Comparison of ENCODE assay signal across 8 mouse cellular contexts in genomic region chr3:133600447-133601220, GRCm38 (mm10). TPM values are rescaled to one million over a fixed set of nuclear protein-coding genes. Genes with fewer than 3 reads are reported as not detected.
DNase-seq lines count a peak whose midpoint lies in the region; ATAC-seq and TF ChIP-seq lines count a peak whose summit lies in the region.

No protein-coding gene starts in this region.

- no peak overlapping the region for H3K4me3 ChIP-seq in hindbrain, postnatal 0 days (ENCODE audit: low read length)
- no peak overlapping the region for H3K4me3 ChIP-seq in left cerebral cortex, adult 2 months
- H3K4me3 ChIP-seq in midbrain, embryonic 11.5 days (ENCODE audit: low read depth, low read length) = no peak overlapping the region
- no peak overlapping the region for H3K4me3 ChIP-seq in stomach, embryonic 15.5 days (replicated peaks)
- no peak overlapping the region for H3K4me3 ChIP-seq in thymus, adult 2 months (ENCODE audit: control insufficient read depth, insufficient read depth, low read length)

- peak; percentile 87 for DNase-seq in NIH3T3 (ENCODE audit: low read depth)
- peak; percentile 42 for DNase-seq in embryo, embryonic 9.5 days (ENCODE audit: extremely low spot score)
- peak; percentile 61 for DNase-seq in gastrocnemius, postnatal 25 days
- DNase-seq in hindbrain, postnatal 0 days (ENCODE audit: low spot score) = peak; percentile 62
- peak; percentile 63 to 70 for DNase-seq in left cerebral cortex, adult 2 months (ENCODE audit: extremely low spot score in 1 of 2, low spot score in 2 of 2)
- peak; percentile 90 for DNase-seq in midbrain, embryonic 11.5 days (ENCODE audit: low spot score, missing footprints)
- no peak for DNase-seq in thymus, adult 2 months

- no peaks in the 10 kb centered on the region for H3K9me3 ChIP-seq in hindbrain, postnatal 0 days (ENCODE audit: low read length)
- H3K9me3 ChIP-seq in midbrain, embryonic 11.5 days (ENCODE audit: control insufficient read depth, low read length) = no peaks in the 10 kb centered on the region
- no peaks in the 10 kb centered on the region for H3K9me3 ChIP-seq in stomach, embryonic 15.5 days

- intact Hi-C loops in left cerebral cortex, adult 2 months (cut with DNase I) = loop anchor here (1.0 to 5.0 kb wide), 2 partner anchors 55 to 157 kb away; partner anchors contain the start of gene Tet2

- 24% methylated on average over 11 of the region's 11 CpGs for WGBS in hindbrain, postnatal 0 days
- WGBS in midbrain, embryonic 11.5 days = 18% methylated on average over 11 of the region's 11 CpGs
- WGBS in stomach, embryonic 15.5 days = 19% methylated on average over 11 of the region's 11 CpGs
- WGBS in thymus, adult 2 months = 79% methylated on average over 11 of the region's 11 CpGs

- no peaks in the 10 kb centered on the region for H3K36me3 ChIP-seq in hindbrain, postnatal 0 days (ENCODE audit: insufficient read depth, low read length)
- no peaks in the 10 kb centered on the region for H3K36me3 ChIP-seq in midbrain, embryonic 11.5 days (ENCODE audit: control insufficient read depth, insufficient read depth, low read length)
- no peaks in the 10 kb centered on the region for H3K36me3 ChIP-seq in stomach, embryonic 15.5 days
- H3K36me3 ChIP-seq in thymus, adult 2 months (ENCODE audit: control insufficient read depth, insufficient read depth, low read length) = no peaks in the 10 kb centered on the region

- H3K27me3 ChIP-seq in hindbrain, postnatal 0 days (ENCODE audit: insufficient read depth, low read length) = no peaks in the 10 kb centered on the region
- H3K27me3 ChIP-seq in midbrain, embryonic 11.5 days (ENCODE audit: control insufficient read depth, insufficient read depth, low read length) = no peaks in the 10 kb centered on the region
- no peaks in the 10 kb centered on the region for H3K27me3 ChIP-seq in stomach, embryonic 15.5 days (replicated peaks)
- H3K27me3 ChIP-seq in thymus, adult 2 months (ENCODE audit: control insufficient read depth, insufficient read depth, low read length) = no peaks in the 10 kb centered on the region

- TF ChIP-seq POLR2A in thymus, adult 2 months (IDR thresholded peaks at IDR 0.05; ENCODE audit: control insufficient read depth, extremely low read depth, insufficient read depth, low read length, poor library complexity) = no peak

- TF ChIP-seq CTCF in hindbrain, postnatal 0 days (IDR thresholded peaks at IDR 0.05; ENCODE audit: low read depth) = no peak
- no peak; the same call in 1 of the 2 replicates for TF ChIP-seq CTCF in left cerebral cortex, adult 2 months (IDR thresholded peaks at IDR 0.05)
- TF ChIP-seq CTCF in thymus, adult 2 months (IDR thresholded peaks at IDR 0.05; ENCODE audit: borderline replicate concordance, control insufficient read depth, extremely low read depth, insufficient read depth, low read length, poor library complexity) = no peak

- H3K9ac ChIP-seq in hindbrain, postnatal 0 days (replicated peaks; ENCODE audit: low read length) = no peak overlapping the region
- peak overlapping the region; percentile 50 for H3K9ac ChIP-seq in midbrain, embryonic 11.5 days (ENCODE audit: low read length)
- no peak overlapping the region for H3K9ac ChIP-seq in stomach, embryonic 15.5 days

- ATAC-seq in hindbrain, postnatal 0 days = peak; percentile 77
- peak; percentile 75 for ATAC-seq in midbrain, embryonic 11.5 days (ENCODE audit: low FRiP score)
- peak; percentile 65; the same call in 1 of the 2 replicates for ATAC-seq in stomach, embryonic 15.5 days (ENCODE audit: insufficient read depth, low FRiP score, low read depth)

- no peaks in the 10 kb centered on the region for H3K4me1 ChIP-seq in hindbrain, postnatal 0 days (ENCODE audit: insufficient read depth, low read length)
- H3K4me1 ChIP-seq in midbrain, embryonic 11.5 days (ENCODE audit: control insufficient read depth, insufficient read depth, low read length) = 0 out of 2 replicates have a peak, but pooled peaks cover 5% of the 10 kb centered on the region
- H3K4me1 ChIP-seq in stomach, embryonic 15.5 days = no peaks in the 10 kb centered on the region
- no peaks in the 10 kb centered on the region for H3K4me1 ChIP-seq in thymus, adult 2 months (replicated peaks; ENCODE audit: control insufficient read depth, insufficient read depth, low read length)

- H3K27ac ChIP-seq in hindbrain, postnatal 0 days = peak overlapping the region; percentile 41
- H3K27ac ChIP-seq in left cerebral cortex, adult 2 months = 0 out of 2 replicates have a peak overlapping the region, but pooled peaks have one; percentile 3
- H3K27ac ChIP-seq in midbrain, embryonic 11.5 days (ENCODE audit: low read depth, low read length) = no peak overlapping the region
- peak overlapping the region; percentile 29; the same call in 1 of the 2 replicates for H3K27ac ChIP-seq in stomach, embryonic 15.5 days
- no peak overlapping the region for H3K27ac ChIP-seq in thymus, adult 2 months (ENCODE audit: control insufficient read depth, insufficient read depth, low read length)

- peak overlapping the region; percentile 21 for H3K4me2 ChIP-seq in hindbrain, postnatal 0 days (ENCODE audit: low read depth, low read length)
- peak overlapping the region; percentile 0; the same call in 1 of the 2 replicates for H3K4me2 ChIP-seq in midbrain, embryonic 11.5 days
- 0 out of 2 replicates have a peak overlapping the region, but pooled peaks have one; percentile 19 for H3K4me2 ChIP-seq in stomach, embryonic 15.5 days

RNA-seq across cellular contexts. Expression of gene Tet2, which starts 55.7 kb away (rescaled TPM):
- 10 to 100 TPM; 16.3 to 27.4 TPM for total RNA-seq in gastrocnemius, postnatal 25 days (2021)
- 26.5 and 26.9 TPM in 2 replicates for total RNA-seq in hindbrain, postnatal 0 days (2014; rRNA removed)
- 15.4 and 17.7 TPM in 2 replicates for polyA plus RNA-seq in hindbrain, postnatal 0 days (2015; fragmentation: Nextera tagmentation; extraction: Ambion mirVana)
- 10 to 100 TPM; 47.9 to 58.6 TPM for total RNA-seq in left cerebral cortex, adult 2 months (2021)
- 15.0 and 16.3 TPM in 2 replicates for polyA plus RNA-seq in midbrain, embryonic 11.5 days (2014; fragmentation: Nextera tagmentation; extraction: Ambion mirVana)
- polyA plus RNA-seq in stomach, embryonic 15.5 days (2015; fragmentation: Nextera tagmentation; extraction: Ambion mirVana) = 14.5 and 17.2 TPM in 2 replicates
- polyA plus RNA-seq in thymus, adult 2 months (2012; rRNA removed) = 13.0 and 16.2 TPM in 2 replicates

Comparison
In these comparisons a context has a peak if more than half of its experiments do, and no peak if none do; other contexts are left out.
1. H3K27ac ChIP-seq: peak in hindbrain, postnatal 0 days (single experiment), left cerebral cortex, adult 2 months (single experiment) and stomach, embryonic 15.5 days (single experiment); none in midbrain, embryonic 11.5 days (single experiment) and thymus, adult 2 months (single experiment).
2. Peak in every context shown above with its lines, with median percentiles within 50 percentile points of each other: ATAC-seq and H3K4me2 ChIP-seq.